Mouse (Mus musculus): ENCODE results near the gene Krt10. TPM values are rescaled to one million over a fixed set of nuclear protein-coding genes. Genes with fewer than 3 reads are reported as not detected.

The Krt10 gene
- total RNA-seq, 2 experiments from 2014 or later, result 9.6 to 10.1 TPM

DNA sequence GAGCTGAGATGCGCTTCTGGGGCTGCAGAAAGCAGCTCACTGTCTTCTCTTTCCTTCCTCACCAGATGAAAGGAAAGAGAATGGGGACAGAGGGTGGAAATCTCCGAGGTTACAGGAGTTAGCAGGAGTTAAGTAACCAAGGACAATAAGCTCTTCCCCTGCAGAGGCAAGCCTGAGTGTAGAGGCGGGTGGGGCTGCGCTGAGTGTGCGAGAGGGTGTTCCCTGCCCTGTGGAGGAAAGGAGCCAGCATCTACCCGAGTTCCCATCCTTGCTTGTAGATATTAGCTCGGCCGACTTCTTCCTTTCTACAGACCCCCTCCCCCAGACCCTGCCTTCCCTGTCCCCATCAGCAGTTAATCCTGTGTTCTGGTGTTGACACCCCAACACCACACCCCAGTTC, 9.7 kb upstream of the Krt10 start:
- intact Hi-C loops (cut with DNase I), result no loop called here
- DNase-seq (ENCODE audit: extremely low spot score in 1 of 2, low spot score in 2 of 2), result no peak
- no peak overlapping the region for H3K4me3 ChIP-seq
- no peak for TF ChIP-seq CTCF (IDR thresholded peaks at IDR 0.05)
- no peak overlapping the region; the same call in 1 of the 2 replicates for H3K27ac ChIP-seq

DNA sequence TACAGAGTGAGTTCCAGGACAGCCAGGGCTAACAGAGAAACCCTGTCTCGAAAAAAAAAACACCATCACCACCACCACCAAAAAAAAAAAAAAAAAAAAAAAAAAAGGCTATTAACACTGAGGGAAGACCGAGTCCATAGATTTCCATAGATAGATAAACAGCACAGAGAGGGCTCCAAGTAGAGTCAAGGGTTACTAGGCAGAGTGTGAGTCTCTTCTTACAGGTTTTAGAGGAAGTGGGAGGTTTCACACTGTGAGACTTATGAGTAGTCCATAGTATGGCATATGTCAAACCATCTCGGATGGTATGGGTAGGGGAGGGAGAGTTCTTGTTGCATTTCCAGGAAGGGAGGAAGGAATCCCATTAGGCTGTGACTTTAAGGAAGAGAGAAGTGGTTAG, 8.9 kb upstream of the Krt10 start:
- Histone ChIP-seq H3K4me3 (no peak overlapping the region), H3K27ac (no peak overlapping the region)
- no peak for DNase-seq (ENCODE audit: extremely low spot score in 1 of 2, low spot score in 2 of 2)
- TF ChIP-seq CTCF (IDR thresholded peaks at IDR 0.05), result no peak
- intact Hi-C loops (cut with DNase I), result no loop called here

DNA sequence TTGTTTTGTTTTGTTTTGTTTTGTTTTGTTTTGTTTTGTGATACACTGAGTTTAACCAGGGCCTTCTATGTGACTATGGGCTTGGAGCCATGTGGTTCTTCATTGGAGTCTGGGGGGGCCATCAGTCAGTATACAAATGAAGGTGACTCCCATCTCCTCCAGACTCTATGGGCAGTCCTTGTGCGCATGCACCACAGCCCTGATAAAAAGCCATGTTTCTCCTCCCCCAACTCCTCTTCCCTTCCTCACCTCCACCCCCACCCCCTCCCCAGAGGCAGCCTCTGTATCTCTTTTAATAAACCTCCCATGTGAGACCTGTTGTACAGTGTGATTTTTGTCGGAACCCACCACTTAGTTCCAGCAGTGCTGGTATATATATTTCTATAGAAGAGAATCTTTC, 7.5 kb upstream of the Krt10 start:
- intact Hi-C loops (cut with DNase I), result no loop called here
- no peak for DNase-seq (ENCODE audit: extremely low spot score in 1 of 2, low spot score in 2 of 2)
- no peak for TF ChIP-seq CTCF (IDR thresholded peaks at IDR 0.05)
- no peak overlapping the region for H3K27ac ChIP-seq
- no peak overlapping the region for H3K4me3 ChIP-seq

DNA sequence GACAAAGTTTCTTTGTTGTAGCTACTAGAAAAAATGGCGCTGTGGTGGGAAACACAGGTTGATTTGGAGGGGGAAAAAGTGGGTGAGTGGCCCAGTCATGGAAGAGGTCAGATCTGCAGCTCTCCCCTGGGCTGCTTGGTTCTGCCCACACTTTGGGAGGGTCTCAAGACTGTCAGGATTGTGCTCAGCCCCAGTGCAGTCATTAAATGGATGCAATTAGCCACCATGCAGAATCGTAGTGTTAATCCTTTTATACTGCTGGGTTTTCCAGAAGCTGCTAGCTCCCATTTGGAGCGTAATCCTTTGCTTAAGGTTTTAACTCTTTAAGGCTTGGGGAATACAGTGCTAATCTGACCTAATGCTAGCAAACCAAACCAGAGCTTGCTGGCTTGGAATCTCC, 6.9 kb upstream of the Krt10 start:
- DNase-seq (ENCODE audit: extremely low spot score in 1 of 2, low spot score in 2 of 2), result no peak
- TF ChIP-seq CTCF (IDR thresholded peaks at IDR 0.05), result no peak
- Histone ChIP-seq H3K4me3 (no peak overlapping the region), H3K27ac (no peak overlapping the region)
- intact Hi-C loops (cut with DNase I), result no loop called here

DNA sequence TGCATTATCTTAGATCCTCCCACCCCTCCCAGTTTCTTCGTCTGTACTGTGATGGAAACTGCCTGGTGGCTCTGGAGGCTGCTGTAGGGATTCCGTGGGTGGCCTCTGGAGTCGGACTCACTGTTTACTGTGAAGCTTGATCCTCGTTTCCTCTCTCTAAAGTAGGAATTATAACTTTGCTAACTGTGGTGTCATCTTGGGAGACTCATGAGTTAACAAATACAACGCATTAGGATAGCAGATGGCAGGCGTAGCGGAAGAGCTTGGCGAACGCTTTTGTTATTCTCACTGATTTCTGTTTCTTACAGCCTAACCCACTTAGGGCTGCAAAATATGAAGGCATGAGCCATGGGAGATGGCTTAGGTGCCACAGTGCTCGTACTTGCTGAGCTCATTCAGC, 3.3 kb upstream of the Krt10 start:
- DNase-seq (ENCODE audit: extremely low spot score in 1 of 2, low spot score in 2 of 2), result peak; percentile 19 to 21
- peak overlapping the region; percentile 9; the same call in 1 of the 2 replicates for H3K27ac ChIP-seq
- intact Hi-C loops (cut with DNase I), result loop anchor here (2.0 kb wide), 1 partner anchor 24 kb away; no protein-coding TSS in a partner anchor
- TF ChIP-seq CTCF (IDR thresholded peaks at IDR 0.05), result no peak
- H3K4me3 ChIP-seq, result no peak overlapping the region

DNA sequence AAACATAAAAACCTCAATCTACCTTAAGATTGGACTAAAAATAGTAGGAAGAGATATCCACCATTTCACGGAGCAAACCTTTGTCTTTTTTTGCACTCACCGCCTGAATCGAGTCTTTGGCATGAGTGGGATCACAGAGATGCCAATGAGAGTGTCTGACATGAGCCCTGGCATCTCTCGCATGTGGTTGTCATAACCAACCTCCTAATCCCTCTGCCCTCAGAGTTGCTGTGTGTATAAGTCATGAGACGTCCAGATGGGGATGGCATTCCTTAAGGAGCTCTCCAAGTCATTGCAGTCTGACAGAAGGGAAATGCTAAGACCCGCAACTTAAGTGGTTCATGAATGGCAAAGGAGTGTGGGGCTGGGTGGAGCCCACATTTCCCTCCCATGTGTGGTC, 2.2 kb upstream of the Krt10 start:
- no peak for DNase-seq (ENCODE audit: extremely low spot score in 1 of 2, low spot score in 2 of 2)
- TF ChIP-seq CTCF (IDR thresholded peaks at IDR 0.05), result no peak
- intact Hi-C loops (cut with DNase I), result no loop called here
- Histone ChIP-seq H3K4me3 (no peak overlapping the region), H3K27ac (no peak overlapping the region; the same call in 1 of the 2 replicates)

DNA sequence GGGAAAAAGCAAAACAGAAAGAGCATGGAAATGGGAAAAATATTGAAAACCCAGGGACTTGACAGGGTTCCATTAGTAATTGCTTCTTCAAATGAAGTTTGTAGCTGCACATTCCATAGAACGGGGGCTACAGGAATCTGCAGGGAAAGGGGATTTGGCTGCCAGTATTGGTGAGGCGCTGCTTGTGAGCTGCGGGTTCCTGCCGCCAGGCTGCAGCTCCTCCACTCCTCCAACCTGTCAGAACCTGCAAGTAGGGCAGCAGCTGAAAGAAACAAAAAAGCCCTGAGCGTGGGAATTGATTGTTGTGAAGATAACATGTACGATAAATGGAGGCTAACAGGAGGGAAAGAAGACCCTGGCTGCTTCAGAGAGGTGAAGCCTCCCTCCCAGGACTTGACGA, 1.7 kb upstream of the Krt10 start:
- no peak; the same call in 1 of the 2 replicates for TF ChIP-seq CTCF (IDR thresholded peaks at IDR 0.05)
- H3K27ac ChIP-seq, result no peak overlapping the region; the same call in 1 of the 2 replicates

DNA sequence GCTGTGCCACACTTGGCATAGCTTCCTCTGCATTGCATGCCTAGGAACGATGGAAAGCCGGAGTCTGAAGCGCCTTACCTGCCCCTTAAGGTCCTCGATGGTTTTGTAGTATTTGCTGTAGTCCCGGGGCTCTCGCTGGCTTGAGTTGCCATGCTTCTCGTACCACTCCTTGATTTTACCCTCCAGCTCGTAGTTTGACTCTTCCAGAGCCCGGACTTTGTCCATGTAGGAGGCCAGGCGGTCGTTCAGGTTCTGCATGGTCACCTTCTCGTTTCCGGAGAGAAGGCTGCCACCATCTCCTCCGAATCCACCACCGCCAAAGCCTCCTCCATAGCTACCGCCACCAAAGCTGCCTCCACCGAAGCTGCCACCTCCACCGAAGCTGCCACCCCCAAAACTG, 503 bp downstream of the Krt10 start:
- intact Hi-C loops (cut with DNase I), result no loop called here
- no peak for TF ChIP-seq CTCF (IDR thresholded peaks at IDR 0.05)
- H3K4me3 ChIP-seq, result no peak overlapping the region
- DNase-seq (ENCODE audit: extremely low spot score in 1 of 2, low spot score in 2 of 2), result no peak
- H3K27ac ChIP-seq, result no peak overlapping the region

More for the DNA sequence above, 1.7 kb upstream of the Krt10 start:
- no peak for DNase-seq (ENCODE audit: extremely low spot score in 1 of 2, low spot score in 2 of 2)
- H3K4me3 ChIP-seq, result no peak overlapping the region
- intact Hi-C loops (cut with DNase I), result no loop called here

DNA sequence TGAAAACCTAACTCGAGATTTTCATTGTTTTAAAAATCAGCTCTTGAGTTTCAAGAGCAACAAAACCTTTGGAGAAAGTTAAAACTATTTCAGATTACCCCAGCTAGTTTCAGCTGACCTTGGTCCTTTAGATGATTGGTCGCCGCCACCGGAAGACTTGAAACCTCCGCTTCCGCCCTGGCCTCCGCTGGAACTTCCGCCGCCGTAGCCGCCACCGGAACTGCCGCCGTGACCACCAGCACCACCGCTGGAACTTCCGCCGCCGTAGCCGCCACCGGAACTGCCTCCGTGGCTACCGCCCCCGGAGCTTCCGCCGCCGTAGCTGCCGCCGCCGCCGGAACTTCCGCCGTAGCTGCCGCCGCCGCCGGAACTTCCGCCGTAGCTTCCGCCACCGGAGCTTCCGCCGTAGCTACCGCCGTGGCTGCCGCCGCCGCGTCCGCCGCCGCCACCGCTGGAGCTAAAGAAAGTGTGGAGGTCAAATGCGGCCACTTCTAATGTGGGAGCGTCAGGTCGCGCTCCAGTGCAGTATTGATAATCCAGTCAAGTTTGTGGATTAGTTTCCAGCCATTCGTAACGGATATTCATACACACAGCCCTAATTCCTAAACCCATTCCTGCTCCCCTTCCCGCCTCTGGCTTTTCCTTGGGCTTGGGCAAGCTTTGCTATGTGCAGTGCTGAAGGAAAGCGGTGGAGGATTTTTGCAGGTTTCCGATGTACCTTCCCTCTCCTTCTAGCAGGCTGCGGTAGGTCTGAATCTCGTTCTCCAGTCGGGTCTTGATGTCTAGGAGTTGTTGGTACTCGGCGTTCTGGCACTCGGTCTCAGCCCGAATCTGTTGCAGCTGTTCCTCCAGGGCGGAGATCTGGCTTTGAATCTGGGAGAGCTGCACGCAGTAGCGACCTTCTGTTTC, 3.1 kb downstream of the Krt10 start:
- intact Hi-C loops (cut with DNase I), result no loop called here
- no peak for TF ChIP-seq CTCF (IDR thresholded peaks at IDR 0.05)
- Histone ChIP-seq H3K27ac (peak overlapping the region; percentile 95), H3K4me3 (peak overlapping the region; percentile 71)
- DNase-seq (ENCODE audit: extremely low spot score in 1 of 2, low spot score in 2 of 2), result peak; percentile 89 to 91

DNA sequence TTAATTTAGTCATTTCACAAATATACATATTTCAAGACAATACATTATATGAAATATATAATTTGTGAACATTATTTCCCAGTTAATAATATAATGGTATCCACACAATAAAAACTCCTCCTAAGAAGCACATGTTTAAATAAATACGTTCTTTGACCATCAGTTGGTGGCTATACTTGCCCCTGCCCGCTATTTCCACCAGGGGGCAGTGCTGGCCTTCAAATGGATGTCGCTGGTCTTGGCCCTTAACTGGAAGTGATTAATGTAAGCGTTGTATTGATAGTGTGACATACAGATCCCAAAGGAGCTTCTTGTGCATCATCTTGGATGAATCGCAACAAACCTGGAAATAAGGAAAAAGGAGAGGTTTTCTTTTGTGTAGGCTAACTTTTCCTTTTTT, 9.6 kb downstream of the Krt10 start:
- Histone ChIP-seq H3K27ac (no peak overlapping the region), H3K4me3 (no peak overlapping the region)
- peak; percentile 71 to 80 for DNase-seq (ENCODE audit: extremely low spot score in 1 of 2, low spot score in 2 of 2)
- intact Hi-C loops (cut with DNase I), result loop anchor here (1.0 to 5.0 kb wide), 4 partner anchors 84 to 919 kb away; no protein-coding TSS in a partner anchor
- peak; percentile 98 for TF ChIP-seq CTCF (IDR thresholded peaks at IDR 0.05)

DNA sequence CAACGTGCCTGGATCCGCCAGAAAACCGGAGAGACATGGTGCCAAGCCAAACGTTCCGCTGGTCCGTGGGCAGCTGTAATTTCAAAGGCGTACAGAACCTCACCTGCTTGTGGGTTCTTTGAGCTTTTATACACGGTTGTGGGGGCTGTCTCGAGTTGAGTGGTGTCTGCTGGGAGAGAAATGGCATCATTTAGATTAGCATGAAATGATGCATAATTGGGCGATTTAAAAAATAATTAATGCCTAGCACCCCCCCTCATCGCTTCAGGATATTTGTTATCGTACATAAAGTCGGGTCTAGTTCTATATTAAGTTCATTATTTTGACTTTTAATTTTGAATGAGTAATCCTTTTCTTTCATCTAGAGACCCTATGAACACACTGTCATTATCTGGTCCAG, 14.4 kb downstream of the Krt10 start, which contains the start of gene Krt28:
Gene Krt28, minus strand, starts transcription at position 101 of the 400 bp plus-strand sequence.
- DNase-seq (ENCODE audit: extremely low spot score in 1 of 2, low spot score in 2 of 2), result no peak
- TF ChIP-seq CTCF (IDR thresholded peaks at IDR 0.05), result no peak
- Histone ChIP-seq H3K27ac (no peak within 1 kb of the TSS), H3K4me3 (no peak within 1 kb of the TSS)
- intact Hi-C loops (cut with DNase I), result loop anchor here (5.0 kb wide), 2 partner anchors 792 to 907 kb away; no protein-coding TSS in a partner anchor

DNA sequence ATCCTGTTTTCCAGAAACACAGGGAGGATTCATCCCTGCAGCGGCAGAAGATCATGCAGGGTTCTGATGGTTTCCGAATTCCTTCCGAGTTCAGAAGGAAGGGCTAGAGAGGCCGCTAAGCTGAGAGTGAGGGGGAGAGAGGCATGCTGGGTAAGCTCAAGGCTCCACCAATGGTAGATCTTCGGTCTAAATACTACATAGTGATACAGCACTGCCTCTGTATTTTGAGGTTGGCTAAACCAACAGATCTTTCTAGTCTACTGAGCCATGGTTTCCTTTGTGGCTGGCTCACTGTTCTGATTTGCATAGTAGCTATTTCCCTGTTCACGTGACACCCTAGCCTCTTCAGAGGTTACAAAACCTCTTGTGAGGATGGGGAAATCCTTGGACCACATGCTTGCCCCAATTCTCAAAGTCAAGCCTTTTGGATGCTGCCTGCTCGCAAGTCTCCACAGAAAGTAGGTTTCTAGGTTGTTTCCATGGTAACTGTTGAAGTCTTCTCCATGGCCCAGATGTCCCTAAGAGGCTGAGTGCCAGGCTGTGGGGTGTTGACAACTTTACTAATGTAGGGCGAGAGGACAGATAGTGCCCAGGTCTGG, 19.2 kb downstream of the Krt10 start:
- intact Hi-C loops (cut with DNase I), result no loop called here
- peak; percentile 28 to 52 for DNase-seq (ENCODE audit: extremely low spot score in 1 of 2, low spot score in 2 of 2)
- peak overlapping the region; percentile 16; the same call in 1 of the 2 replicates for H3K27ac ChIP-seq
- no peak overlapping the region for H3K4me3 ChIP-seq
- no peak for TF ChIP-seq CTCF (IDR thresholded peaks at IDR 0.05)

Data from left cerebral cortex, adult 2 months (tissue).